Mouse (Mus musculus): Measurements from ENCODE around the gene Slc7a7. TPM values are rescaled to one million over a fixed set of nuclear protein-coding genes. Genes with fewer than 3 reads are reported as not detected.
A peak's percentile ranks its signal among the peaks of the same experiment; 100 is the strongest.

The Slc7a7 gene
- 4.3 and 4.8 TPM in 2 replicates for polyA plus RNA-seq (2014; fragmentation: Nextera tagmentation; extraction: Ambion mirVana)

- H3K9ac ChIP-seq (ENCODE audit: low read depth, low read length) = no peak within 1 kb of the TSS
- H3K4me3 ChIP-seq (ENCODE audit: low read depth, low read length) = no peak within 1 kb of the TSS
- no peak within 1 kb of the TSS for H3K4me2 ChIP-seq (replicated peaks; ENCODE audit: low read depth, low read length)
- 5% methylated on average over 19 of the region's 19 CpGs for WGBS
- H3K4me1 ChIP-seq (replicated peaks; ENCODE audit: control insufficient read depth, insufficient read depth, low read length) = no peaks in the 10 kb centered on the region
- H3K27ac ChIP-seq (ENCODE audit: low read depth, low read length) = no peak within 1 kb of the TSS
- peaks cover 16% of the 10 kb centered on the region for H3K27me3 ChIP-seq (ENCODE audit: control insufficient read depth, insufficient read depth, low read length)
- ATAC-seq (ENCODE audit: low FRiP score) (peak; percentile 30; the same call in 1 of the 2 replicates), DNase-seq (ENCODE audit: low spot score) (peak; percentile 50)
- no peaks in the 10 kb centered on the region for H3K36me3 ChIP-seq (ENCODE audit: control insufficient read depth, insufficient read depth, low read length)
- no peaks in the 10 kb centered on the region for H3K9me3 ChIP-seq (ENCODE audit: control insufficient read depth, low read length)
These were observed at the start of gene Slc7a7 for GRCm38 (mm10) chr14:54417623-54418081. TSS of gene Slc7a7 (minus strand) at chr14:54417780.

- no peaks in the 10 kb centered on the region for H3K36me3 ChIP-seq (ENCODE audit: control insufficient read depth, insufficient read depth, low read length)
- no peaks in the 10 kb centered on the region for H3K27me3 ChIP-seq (ENCODE audit: control insufficient read depth, insufficient read depth, low read length)
- H3K4me3 ChIP-seq (ENCODE audit: low read depth, low read length) = peak overlapping the region; percentile 77
- H3K9ac ChIP-seq (ENCODE audit: low read depth, low read length) = peak overlapping the region; percentile 73
- ATAC-seq (ENCODE audit: low FRiP score) (peak; percentile 85), DNase-seq (ENCODE audit: low spot score) (peak; percentile 75)
- under 1% methylated on average over 54 of the region's 57 CpGs for WGBS
- H3K4me2 ChIP-seq (replicated peaks; ENCODE audit: low read depth, low read length) = peak overlapping the region; percentile 87
- no peaks in the 10 kb centered on the region for H3K4me1 ChIP-seq (replicated peaks; ENCODE audit: control insufficient read depth, insufficient read depth, low read length)
- H3K27ac ChIP-seq (ENCODE audit: low read depth, low read length) = peak overlapping the region; percentile 65
- no peaks in the 10 kb centered on the region for H3K9me3 ChIP-seq (ENCODE audit: control insufficient read depth, low read length)
These were observed 46.9 kb upstream of the Slc7a7 start for GRCm38 (mm10) chr14:54464293-54465005.

GRCm38 (mm10) chr14:54463959-54464292 lies 46.3 kb upstream of the Slc7a7 start, which contains the start of gene Lrp10:
TSS of gene Lrp10 (plus strand) at chr14:54464137.
- Histone ChIP-seq H3K9ac (ENCODE audit: low read depth, low read length) (peak within 1 kb of the TSS; percentile 73), H3K27me3 (ENCODE audit: control insufficient read depth, insufficient read depth, low read length) (no peaks in the 10 kb centered on the region), H3K4me3 (ENCODE audit: low read depth, low read length) (peak within 1 kb of the TSS; percentile 77), H3K9me3 (ENCODE audit: control insufficient read depth, low read length) (no peaks in the 10 kb centered on the region), H3K36me3 (ENCODE audit: control insufficient read depth, insufficient read depth, low read length) (no peaks in the 10 kb centered on the region), H3K4me1 (replicated peaks; ENCODE audit: control insufficient read depth, insufficient read depth, low read length) (no peaks in the 10 kb centered on the region), H3K4me2 (replicated peaks; ENCODE audit: low read depth, low read length) (peak within 1 kb of the TSS; percentile 87), H3K27ac (ENCODE audit: low read depth, low read length) (peak within 1 kb of the TSS; percentile 65)
- ATAC-seq (ENCODE audit: low FRiP score) (peak; percentile 90), DNase-seq (ENCODE audit: low spot score) (peak; percentile 93)
- under 1% methylated on average over 27 of the region's 35 CpGs for whole genome bisulfite sequencing

GRCm38 (mm10) chr14:54463108-54463958 lies 45.8 kb upstream of the Slc7a7 start:
- H3K4me3 ChIP-seq (ENCODE audit: low read depth, low read length) = peak overlapping the region; percentile 77
- no peaks in the 10 kb centered on the region for H3K36me3 ChIP-seq (ENCODE audit: control insufficient read depth, insufficient read depth, low read length)
- WGBS = 16% methylated on average over 12 of the region's 12 CpGs
- DNase-seq (ENCODE audit: low spot score) (no peak), ATAC-seq (ENCODE audit: low FRiP score) (peak; percentile 56; the same call in 1 of the 2 replicates)
- H3K9ac ChIP-seq (ENCODE audit: low read depth, low read length) = peak overlapping the region; percentile 73
- H3K4me2 ChIP-seq (replicated peaks; ENCODE audit: low read depth, low read length) = peak overlapping the region; percentile 87
- no peaks in the 10 kb centered on the region for H3K9me3 ChIP-seq (ENCODE audit: control insufficient read depth, low read length)
- H3K27me3 ChIP-seq (ENCODE audit: control insufficient read depth, insufficient read depth, low read length) = no peaks in the 10 kb centered on the region
- H3K27ac ChIP-seq (ENCODE audit: low read depth, low read length) = peak overlapping the region; percentile 65
- H3K4me1 ChIP-seq (replicated peaks; ENCODE audit: control insufficient read depth, insufficient read depth, low read length) = no peaks in the 10 kb centered on the region

GRCm38 (mm10) chr14:54462146-54462545 lies 44.6 kb upstream of the Slc7a7 start:
- Histone ChIP-seq H3K4me2 (replicated peaks; ENCODE audit: low read depth, low read length) (no peak overlapping the region), H3K9ac (ENCODE audit: low read depth, low read length) (no peak overlapping the region), H3K4me3 (ENCODE audit: low read depth, low read length) (no peak overlapping the region), H3K36me3 (ENCODE audit: control insufficient read depth, insufficient read depth, low read length) (no peaks in the 10 kb centered on the region), H3K27ac (ENCODE audit: low read depth, low read length) (no peak overlapping the region), H3K9me3 (ENCODE audit: control insufficient read depth, low read length) (no peaks in the 10 kb centered on the region), H3K27me3 (ENCODE audit: control insufficient read depth, insufficient read depth, low read length) (no peaks in the 10 kb centered on the region), H3K4me1 (replicated peaks; ENCODE audit: control insufficient read depth, insufficient read depth, low read length) (no peaks in the 10 kb centered on the region)
- no peak for ATAC-seq (ENCODE audit: low FRiP score)
- WGBS = 83% methylated on average over 4 of the region's 4 CpGs
- no peak for DNase-seq (ENCODE audit: low spot score)

- no peaks in the 10 kb centered on the region for H3K4me1 ChIP-seq (replicated peaks; ENCODE audit: control insufficient read depth, insufficient read depth, low read length)
- no peak overlapping the region for H3K9ac ChIP-seq (ENCODE audit: low read depth, low read length)
- H3K27me3 ChIP-seq (ENCODE audit: control insufficient read depth, insufficient read depth, low read length) = no peaks in the 10 kb centered on the region
- H3K36me3 ChIP-seq (ENCODE audit: control insufficient read depth, insufficient read depth, low read length) = no peaks in the 10 kb centered on the region
- H3K9me3 ChIP-seq (ENCODE audit: control insufficient read depth, low read length) = no peaks in the 10 kb centered on the region
- no peak overlapping the region for H3K4me2 ChIP-seq (replicated peaks; ENCODE audit: low read depth, low read length)
- DNase-seq (ENCODE audit: low spot score) (no peak), ATAC-seq (ENCODE audit: low FRiP score) (no peak)
- no peak overlapping the region for H3K4me3 ChIP-seq (ENCODE audit: low read depth, low read length)
- 86% methylated on average over 14 of the region's 14 CpGs for WGBS
- no peak overlapping the region for H3K27ac ChIP-seq (ENCODE audit: low read depth, low read length)
These were observed 40.5 kb upstream of the Slc7a7 start for GRCm38 (mm10) chr14:54457907-54458569.

GRCm38 (mm10) chr14:54454669-54455528 lies 37.3 kb upstream of the Slc7a7 start:
- Histone ChIP-seq H3K4me3 (ENCODE audit: low read depth, low read length) (no peak overlapping the region), H3K36me3 (ENCODE audit: control insufficient read depth, insufficient read depth, low read length) (no peaks in the 10 kb centered on the region), H3K4me1 (replicated peaks; ENCODE audit: control insufficient read depth, insufficient read depth, low read length) (no peaks in the 10 kb centered on the region), H3K27ac (ENCODE audit: low read depth, low read length) (no peak overlapping the region), H3K27me3 (ENCODE audit: control insufficient read depth, insufficient read depth, low read length) (no peaks in the 10 kb centered on the region), H3K9ac (ENCODE audit: low read depth, low read length) (no peak overlapping the region), H3K9me3 (ENCODE audit: control insufficient read depth, low read length) (no peaks in the 10 kb centered on the region), H3K4me2 (replicated peaks; ENCODE audit: low read depth, low read length) (no peak overlapping the region)
- DNase-seq (ENCODE audit: low spot score) = no peak
- ATAC-seq (ENCODE audit: low FRiP score) = no peak
- whole genome bisulfite sequencing = 84% methylated on average over 11 of the region's 11 CpGs

- WGBS = 84% methylated on average over 9 of the region's 9 CpGs
- no peak overlapping the region for H3K9ac ChIP-seq (ENCODE audit: low read depth, low read length)
- no peaks in the 10 kb centered on the region for H3K4me1 ChIP-seq (replicated peaks; ENCODE audit: control insufficient read depth, insufficient read depth, low read length)
- no peaks in the 10 kb centered on the region for H3K9me3 ChIP-seq (ENCODE audit: control insufficient read depth, low read length)
- DNase-seq (ENCODE audit: low spot score) (no peak), ATAC-seq (ENCODE audit: low FRiP score) (no peak)
- H3K4me2 ChIP-seq (replicated peaks; ENCODE audit: low read depth, low read length) = no peak overlapping the region
- no peak overlapping the region for H3K4me3 ChIP-seq (ENCODE audit: low read depth, low read length)
- no peaks in the 10 kb centered on the region for H3K36me3 ChIP-seq (ENCODE audit: control insufficient read depth, insufficient read depth, low read length)
- H3K27me3 ChIP-seq (ENCODE audit: control insufficient read depth, insufficient read depth, low read length) = no peaks in the 10 kb centered on the region
- H3K27ac ChIP-seq (ENCODE audit: low read depth, low read length) = no peak overlapping the region
These were observed 36.0 kb upstream of the Slc7a7 start for GRCm38 (mm10) chr14:54453566-54453965.

Measured in hindbrain, embryonic 11.5 days (tissue).